Mouse (Mus musculus): Measurements from ENCODE around the gene Cyba. TPM values are rescaled to one million over a fixed set of nuclear protein-coding genes. Genes with fewer than 3 reads are reported as not detected.
A peak's percentile ranks its signal among the peaks of the same experiment; 100 is the strongest.

Gene Cyba
- total RNA-seq, 2 experiments from 2014 or later, result 6.6 to 7.1 TPM

DNA sequence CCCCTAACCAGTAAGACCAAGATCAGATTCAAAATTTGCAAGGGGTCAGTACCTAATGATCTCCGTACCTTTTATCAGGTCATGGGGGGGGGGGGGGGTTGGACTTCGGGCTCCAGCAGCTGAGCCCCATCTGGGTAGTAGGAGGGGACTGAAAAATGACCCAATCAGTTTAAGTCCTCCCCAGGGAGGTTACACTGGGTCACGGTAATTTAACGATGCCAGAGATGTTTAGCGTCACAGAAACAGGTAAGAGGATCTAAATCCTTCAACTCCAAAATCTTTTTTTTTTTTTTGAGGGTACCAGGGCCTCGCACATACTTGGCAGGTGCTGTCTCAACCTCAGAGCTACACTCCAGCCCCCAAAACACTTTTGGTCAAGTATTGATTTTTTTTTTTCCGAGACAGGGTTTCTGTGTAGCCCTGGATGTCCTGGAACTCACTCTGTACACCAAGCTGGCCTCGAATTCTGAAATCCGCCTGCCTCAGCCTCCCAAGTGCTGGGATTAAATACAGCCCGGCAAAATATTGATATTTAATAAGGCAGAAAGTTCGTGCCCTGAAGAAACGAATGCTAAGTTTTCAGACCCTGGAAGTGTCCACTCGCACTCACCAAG, 56.9 kb downstream of the Cyba start:
- no peak for DNase-seq (ENCODE audit: extremely low spot score in 1 of 2, low spot score in 2 of 2)
- peak overlapping the region; percentile 45; the same call in 1 of the 2 replicates for H3K27ac ChIP-seq
- H3K4me3 ChIP-seq, result peak overlapping the region; percentile 75
- intact Hi-C loops (cut with DNase I), result loop anchor here (2.0 to 5.0 kb wide), 3 partner anchors 66 to 425 kb away; partner anchors contain the start of genes Ctu2, Mvd and Rnf166
- no peak for TF ChIP-seq CTCF (IDR thresholded peaks at IDR 0.05)

DNA sequence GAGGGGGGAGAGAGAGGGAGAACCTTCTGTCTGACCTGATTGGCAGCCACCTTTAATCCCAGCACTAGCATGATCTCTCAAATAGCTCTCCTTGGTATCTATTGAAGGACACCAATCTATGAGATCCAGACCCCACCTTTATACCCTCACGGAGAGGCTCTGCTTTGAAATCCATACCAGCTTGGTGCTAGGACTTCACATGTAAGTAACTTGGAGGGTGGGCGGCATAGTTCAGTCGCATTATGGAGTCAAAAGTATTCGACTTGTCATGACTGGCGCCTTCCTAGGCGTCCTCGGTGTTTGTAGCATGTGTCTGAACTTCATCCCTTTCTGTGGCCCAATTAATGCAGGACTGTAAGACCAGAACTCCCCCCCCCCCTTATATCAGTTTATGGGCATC, 57.4 kb downstream of the Cyba start:
- intact Hi-C loops (cut with DNase I), result loop anchor here (5.0 kb wide), 1 partner anchor 67 kb away; the partner anchor contains the start of gene Mvd

More for the DNA sequence above, 57.4 kb downstream of the Cyba start:
- H3K27ac ChIP-seq, result no peak overlapping the region
- TF ChIP-seq CTCF (IDR thresholded peaks at IDR 0.05), result no peak
- H3K4me3 ChIP-seq, result peak overlapping the region; percentile 15; the same call in 1 of the 2 replicates
- no peak for DNase-seq (ENCODE audit: extremely low spot score in 1 of 2, low spot score in 2 of 2)

Small RNA genes within 50 kb of the gene (microRNA-seq; reads per million reads assigned to microRNA genes)
- 0 reads per million in 2 experiments for gene Gm24366

Other genes starting within 250 kb of the Cyba start
- gene Zfpm1, start 150.8 kb downstream of the Cyba start, total RNA-seq (2021), result 10 to 100 TPM; 39.5 to 42.1 TPM
- gene Trhr2, start 72.2 kb downstream of the Cyba start, total RNA-seq (2021), result 10 to 100 TPM in 1 of 2 experiments, 1 to 10 TPM in 1; 7.1 to 11.4 TPM
- 10 to 100 TPM; 42.3 to 45.0 TPM for gene Zc3h18, start 56.3 kb downstream of the Cyba start, total RNA-seq (2021)
- gene Il17c, start 10.9 kb downstream of the Cyba start, total RNA-seq (2021), result not detected
- 10 to 100 TPM; 20.8 to 25.3 TPM for gene Mvd, start 10.5 kb upstream of the Cyba start, total RNA-seq (2021)
- 1 to 10 TPM; 1.0 to 1.6 TPM for gene Snai3, start 27.8 kb upstream of the Cyba start, total RNA-seq (2021)
- gene Rnf166, start 43.1 kb upstream of the Cyba start, total RNA-seq (2021), result 10 to 100 TPM; 37.6 to 37.9 TPM
- gene Ctu2, start 43.2 kb upstream of the Cyba start, total RNA-seq (2021), result 10 to 100 TPM; 27.0 TPM
- 1 to 10 TPM; 6.8 to 7.7 TPM for gene Piezo1, start 118.4 kb upstream of the Cyba start, total RNA-seq (2021)
- 1 to 10 TPM; 2.5 to 5.0 TPM for gene Cdt1, start 135.1 kb upstream of the Cyba start, total RNA-seq (2021)
- 10 to 100 TPM; 52.8 to 56.0 TPM for gene Aprt, start 144.0 kb upstream of the Cyba start, total RNA-seq (2021)
- gene Galns, start 178.5 kb upstream of the Cyba start, total RNA-seq (2021), result 1 to 10 TPM; 8.1 to 8.3 TPM
- gene Trappc2l, start 178.7 kb upstream of the Cyba start, total RNA-seq (2021), result 10 to 100 TPM; 69.8 to 80.3 TPM
- gene Pabpn1l, start 189.8 kb upstream of the Cyba start, total RNA-seq (2021), result not detected

Data from left cerebral cortex, adult 2 months (tissue).